Mouse (Mus musculus): ENCODE results near the gene Arpp21.

The Arpp21 gene

GRCm38 (mm10) chr9:112235696-112236397, at the start of gene Arpp21:
Gene Arpp21 (minus strand): TSS chr9:112235938.
- DNase-seq (ENCODE audit: low spot score) = no peak

- DNase-seq (ENCODE audit: low spot score) = no peak
Measured at GRCm38 (mm10) chr9:112272426-112272969, 36.8 kb upstream of the Arpp21 start.

GRCm38 (mm10) chr9:112264982-112265641, 29.4 kb upstream of the Arpp21 start:
- DNase-seq (ENCODE audit: low spot score) = no peak

GRCm38 (mm10) chr9:112261986-112262901, 26.5 kb upstream of the Arpp21 start:
- DNase-seq (ENCODE audit: low spot score) = no peak

GRCm38 (mm10) chr9:112261556-112261955, 25.8 kb upstream of the Arpp21 start:
- DNase-seq (ENCODE audit: low spot score) = no peak

- no peak for DNase-seq (ENCODE audit: low spot score)
Measured at GRCm38 (mm10) chr9:112260696-112261095, 25.0 kb upstream of the Arpp21 start.

GRCm38 (mm10) chr9:112258560-112258959, 22.8 kb upstream of the Arpp21 start:
- DNase-seq (ENCODE audit: low spot score) = no peak

GRCm38 (mm10) chr9:112255971-112256370, 20.2 kb upstream of the Arpp21 start:
- no peak for DNase-seq (ENCODE audit: low spot score)

GRCm38 (mm10) chr9:112253730-112254129, 18.0 kb upstream of the Arpp21 start:
- no peak for DNase-seq (ENCODE audit: low spot score)

GRCm38 (mm10) chr9:112251857-112252256, 16.1 kb upstream of the Arpp21 start:
- no peak for DNase-seq (ENCODE audit: low spot score)

GRCm38 (mm10) chr9:112251339-112251738, 15.6 kb upstream of the Arpp21 start:
- DNase-seq (ENCODE audit: low spot score) = no peak

GRCm38 (mm10) chr9:112249753-112250152, 14.0 kb upstream of the Arpp21 start:
- DNase-seq (ENCODE audit: low spot score) = no peak

GRCm38 (mm10) chr9:112247183-112247582, 11.4 kb upstream of the Arpp21 start:
- DNase-seq (ENCODE audit: low spot score) = no peak

- DNase-seq (ENCODE audit: low spot score) = no peak
Measured at GRCm38 (mm10) chr9:112238168-112238567, 2.4 kb upstream of the Arpp21 start.

- DNase-seq (ENCODE audit: low spot score) = no peak
Measured at GRCm38 (mm10) chr9:112236551-112236950, 813 bp upstream of the Arpp21 start.

GRCm38 (mm10) chr9:112235041-112235695, 570 bp downstream of the Arpp21 start:
- peak; percentile 3 for DNase-seq (ENCODE audit: low spot score)

- no peak for DNase-seq (ENCODE audit: low spot score)
Measured at GRCm38 (mm10) chr9:112234505-112235024, 1.2 kb downstream of the Arpp21 start.

- no peak for DNase-seq (ENCODE audit: low spot score)
Measured at GRCm38 (mm10) chr9:112233822-112234504, 1.8 kb downstream of the Arpp21 start.

GRCm38 (mm10) chr9:112233378-112233777, 2.4 kb downstream of the Arpp21 start:
- no peak for DNase-seq (ENCODE audit: low spot score)

- DNase-seq (ENCODE audit: low spot score) = no peak
Measured at GRCm38 (mm10) chr9:112231935-112232575, 3.7 kb downstream of the Arpp21 start.

Data from ovary, postnatal 10 days (tissue).